ENCODE assay signal across 1 mouse cellular context in the genomic region with DNA sequence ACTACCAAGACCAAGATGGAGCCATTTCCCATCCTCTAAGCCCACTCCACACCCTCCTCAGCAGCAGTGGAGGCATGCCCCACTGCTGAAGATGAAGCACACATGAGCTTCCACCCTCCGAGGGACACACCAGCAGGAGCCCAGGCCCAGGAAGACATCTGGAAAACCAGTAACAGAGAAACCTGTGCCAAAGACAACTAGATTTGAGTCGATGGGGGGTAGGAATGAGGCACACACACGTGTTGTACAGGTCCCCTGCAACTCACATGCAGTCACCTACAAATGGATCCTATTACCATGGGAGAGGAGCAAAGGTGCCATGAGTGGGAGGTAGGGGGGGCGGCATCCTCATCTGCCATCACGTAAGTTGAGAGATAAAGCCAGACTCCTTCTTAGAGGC.
TF ChIP-seq lines count a peak whose summit lies in the region.

No protein-coding gene starts in this region.

TF ChIP-seq in CH12.LX, 34 proteins besides CTCF, POLR2A, EP300 and RAD21 (continued from another document):
- TF ChIP-seq MYC (IDR thresholded peaks at IDR 0.05; ENCODE audit: low read depth, low read length) = 0 out of 2 replicates have a peak, but pooled peaks have one; percentile 41
- TF ChIP-seq MAZ (IDR thresholded peaks at IDR 0.05; ENCODE audit: low read depth, low read length) = no peak
- no peak for TF ChIP-seq ELF1 (IDR thresholded peaks at IDR 0.05; ENCODE audit: low read depth, low read length)
- TF ChIP-seq NRF1 (IDR thresholded peaks at IDR 0.05; ENCODE audit: low read depth, low read length) = no peak
- TF ChIP-seq JUND (conservative IDR thresholded peaks at IDR 0.05; ENCODE audit: low read depth, low read length) = no peak
- TF ChIP-seq CHD1 (IDR thresholded peaks at IDR 0.05; ENCODE audit: low read depth, low read length) = no peak
- TF ChIP-seq GABPA (IDR thresholded peaks at IDR 0.05; ENCODE audit: insufficient replicate concordance, low read depth, low read length) = no peak
- no peak for TF ChIP-seq E2F4 (IDR thresholded peaks at IDR 0.05; ENCODE audit: insufficient replicate concordance, low read depth, low read length)
- no peak for TF ChIP-seq RCOR1 (conservative IDR thresholded peaks at IDR 0.05; ENCODE audit: low read depth, low read length)
- TF ChIP-seq CHD2 (IDR thresholded peaks at IDR 0.05; ENCODE audit: low read length) = no peak
- no peak for TF ChIP-seq IRF4 (IDR thresholded peaks at IDR 0.05; ENCODE audit: low read depth, low read length)
- TF ChIP-seq SMC3 (IDR thresholded peaks at IDR 0.05; ENCODE audit: low read depth, low read length) = no peak
- TF ChIP-seq JUN (IDR thresholded peaks at IDR 0.05; ENCODE audit: insufficient read depth, low read depth, low read length) = no peak
